Mouse (Mus musculus) testis, adult 2 months (tissue): Measurements from ENCODE around the gene Kcnj9. TPM values are rescaled to one million over a fixed set of nuclear protein-coding genes. Genes with fewer than 3 reads are reported as not detected.

Experiments used
- H3K27ac ChIP-seq: fragments of 200-500 bp; 2 replicates; pipeline ENCODE4 v1.5.1; 2012; ENCODE audit warnings: low read depth, low read length; ENCODE audit not compliant: control insufficient read depth, insufficient read depth
- H3K27me3 ChIP-seq: fragments of 200-500 bp; 2 replicates; pipeline ENCODE4 v1.6.1; 2012; ENCODE audit warnings: mild to moderate bottlenecking, low read length, moderate library complexity; ENCODE audit not compliant: control insufficient read depth, insufficient read depth
- H3K36me3 ChIP-seq: fragments of 200-500 bp; 2 replicates; pipeline ENCODE4 v1.6.1; 2012; ENCODE audit warnings: mild to moderate bottlenecking, low read length; ENCODE audit not compliant: control insufficient read depth, insufficient read depth
- H3K4me1 ChIP-seq: fragments of 200-500 bp; 2 replicates; pipeline ENCODE4 v1.6.1; 2012; ENCODE audit warnings: low read length; ENCODE audit not compliant: control insufficient read depth, insufficient read depth
- H3K4me3 ChIP-seq: fragments of 200-500 bp; 2 replicates; pipeline ENCODE4 v1.5.1; 2012; ENCODE audit warnings: low read depth, mild to moderate bottlenecking, low read length, moderate library complexity, mixed read lengths; ENCODE audit not compliant: control insufficient read depth
- CTCF ChIP-seq: fragments of 200-500 bp; IDR thresholded peaks from 2 replicates; pipeline ENCODE4 v1.5.1; 2012; ENCODE audit warnings: low read depth, mild to moderate bottlenecking, inconsistent platforms, low read length, moderate library complexity; ENCODE audit not compliant: control insufficient read depth, insufficient read depth, insufficient replicate concordance
- POLR2A ChIP-seq: fragments of 200-500 bp; IDR thresholded peaks from 2 replicates; pipeline ENCODE4 v1.6.1; 2012; ENCODE audit warnings: low read depth, mild to moderate bottlenecking, inconsistent platforms, low read length, moderate library complexity; ENCODE audit not compliant: control insufficient read depth
- polyA plus RNA-seq: library from polyadenylated mRNA; depleted of rRNA; stranded (reverse); fragments of >200 nt; gene quantifications from 2 replicates; pipeline ENCODE4 v1.2.3, GENCODE M21; 2012

Gene Kcnj9
- polyA plus RNA-seq, 1 experiment, result 41.2 TPM

GRCm38 (mm10) chr1:172305635-172306034, 23.5 kb downstream of the Kcnj9 start:
- no peaks in the 10 kb centered on the region for H3K27me3 ChIP-seq
- no peak overlapping the region for H3K4me3 ChIP-seq
- H3K27ac ChIP-seq, result peak overlapping the region; percentile 57
- H3K4me1 ChIP-seq, result peaks cover 2% of the 10 kb centered on the region
- no peak for TF ChIP-seq CTCF
- no peak for TF ChIP-seq POLR2A
- no peaks in the 10 kb centered on the region for H3K36me3 ChIP-seq

DNA sequence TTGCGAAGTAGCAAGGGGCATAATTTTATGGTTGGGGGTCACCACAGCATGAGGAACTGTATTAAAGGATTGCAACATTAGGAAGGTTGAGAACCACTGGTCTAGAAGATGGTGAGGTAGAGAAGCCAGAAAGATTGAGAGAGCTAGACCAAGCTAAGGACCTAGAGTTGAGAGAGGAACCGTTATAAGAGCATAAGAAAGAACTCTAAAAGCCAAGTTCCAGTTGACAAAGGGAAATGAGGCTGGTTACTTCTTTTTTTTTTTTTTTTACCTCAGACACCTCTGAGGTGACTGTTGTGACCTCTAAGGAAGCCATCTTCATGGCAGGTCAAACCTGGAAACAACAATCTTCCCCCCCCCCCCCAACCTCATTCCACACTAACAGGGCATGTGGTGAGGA, 24.0 kb downstream of the Kcnj9 start:
- TF ChIP-seq POLR2A (no peak), CTCF (no peak)
- Histone ChIP-seq H3K27me3 (no peaks in the 10 kb centered on the region), H3K4me3 (no peak overlapping the region), H3K27ac (no peak overlapping the region), H3K36me3 (no peaks in the 10 kb centered on the region), H3K4me1 (peaks cover 2% of the 10 kb centered on the region)

GRCm38 (mm10) chr1:172304443-172304842, 24.7 kb downstream of the Kcnj9 start:
- H3K36me3 ChIP-seq, result no peaks in the 10 kb centered on the region
- H3K27ac ChIP-seq, result no peak overlapping the region
- TF ChIP-seq CTCF, result no peak
- no peak for TF ChIP-seq POLR2A
- H3K4me3 ChIP-seq, result no peak overlapping the region
- no peaks in the 10 kb centered on the region for H3K27me3 ChIP-seq
- H3K4me1 ChIP-seq, result no peaks in the 10 kb centered on the region; the same call in none of the 2 replicates

DNA sequence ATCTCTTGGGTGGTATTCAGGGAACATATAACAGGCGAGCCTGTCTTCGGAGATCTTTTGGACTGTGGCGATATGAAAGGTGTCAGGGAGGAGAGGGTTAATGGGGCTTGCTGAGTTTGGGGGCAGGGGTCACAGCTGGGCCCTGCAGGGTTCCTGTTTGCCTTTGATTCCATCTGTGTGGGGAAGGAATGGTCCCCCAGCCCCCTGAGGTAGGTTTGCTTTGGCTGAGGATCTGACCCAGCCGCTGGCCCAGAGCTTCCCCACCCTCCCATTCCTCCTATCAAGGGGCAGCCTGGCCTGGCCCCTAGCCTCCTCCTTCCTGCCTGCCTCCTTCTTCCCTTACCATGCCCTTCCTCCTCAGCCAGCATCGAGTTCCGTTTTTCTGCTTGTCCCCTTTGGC, 26.3 kb downstream of the Kcnj9 start:
- peaks cover 3% of the 10 kb centered on the region for H3K4me1 ChIP-seq

GRCm38 (mm10) chr1:172302311-172302710, 26.8 kb downstream of the Kcnj9 start:
- TF ChIP-seq POLR2A, result no peak
- no peak for TF ChIP-seq CTCF
- Histone ChIP-seq H3K4me1 (peaks cover 3% of the 10 kb centered on the region), H3K36me3 (no peaks in the 10 kb centered on the region), H3K27me3 (no peaks in the 10 kb centered on the region), H3K4me3 (no peak overlapping the region), H3K27ac (no peak overlapping the region)

More for the DNA sequence above, 26.3 kb downstream of the Kcnj9 start:
- H3K36me3 ChIP-seq, result no peaks in the 10 kb centered on the region
- TF ChIP-seq POLR2A, result no peak
- TF ChIP-seq CTCF, result no peak
- no peak overlapping the region for H3K27ac ChIP-seq
- no peaks in the 10 kb centered on the region for H3K27me3 ChIP-seq
- H3K4me3 ChIP-seq, result no peak overlapping the region

- Histone ChIP-seq H3K27me3 (no peaks in the 10 kb centered on the region), H3K4me3 (no peak overlapping the region), H3K27ac (no peak overlapping the region), H3K4me1 (peaks cover 3% of the 10 kb centered on the region), H3K36me3 (no peaks in the 10 kb centered on the region)
- TF ChIP-seq POLR2A (no peak), CTCF (no peak)
These were observed 27.9 kb downstream of the Kcnj9 start for GRCm38 (mm10) chr1:172301180-172301579.

- no peaks in the 10 kb centered on the region for H3K36me3 ChIP-seq
- peak overlapping the region; percentile 75 for H3K27ac ChIP-seq
- H3K4me1 ChIP-seq, result peaks cover 3% of the 10 kb centered on the region
- TF ChIP-seq POLR2A (0 out of 2 replicates have a peak, but pooled peaks have one; percentile 14), CTCF (no peak)
- H3K4me3 ChIP-seq, result no peak overlapping the region
- H3K27me3 ChIP-seq, result no peaks in the 10 kb centered on the region
These were observed 28.9 kb downstream of the Kcnj9 start for GRCm38 (mm10) chr1:172300247-172300646.

- no peaks in the 10 kb centered on the region for H3K36me3 ChIP-seq
- TF ChIP-seq POLR2A (no peak), CTCF (no peak)
- no peak overlapping the region for H3K4me3 ChIP-seq
- peak overlapping the region; percentile 75 for H3K27ac ChIP-seq
- H3K4me1 ChIP-seq, result peaks cover 3% of the 10 kb centered on the region
- H3K27me3 ChIP-seq, result no peaks in the 10 kb centered on the region
These were observed 29.6 kb downstream of the Kcnj9 start for GRCm38 (mm10) chr1:172299528-172299927.
